Comparison of ENCODE assay signal across 7 mouse cellular contexts in the genomic region with DNA sequence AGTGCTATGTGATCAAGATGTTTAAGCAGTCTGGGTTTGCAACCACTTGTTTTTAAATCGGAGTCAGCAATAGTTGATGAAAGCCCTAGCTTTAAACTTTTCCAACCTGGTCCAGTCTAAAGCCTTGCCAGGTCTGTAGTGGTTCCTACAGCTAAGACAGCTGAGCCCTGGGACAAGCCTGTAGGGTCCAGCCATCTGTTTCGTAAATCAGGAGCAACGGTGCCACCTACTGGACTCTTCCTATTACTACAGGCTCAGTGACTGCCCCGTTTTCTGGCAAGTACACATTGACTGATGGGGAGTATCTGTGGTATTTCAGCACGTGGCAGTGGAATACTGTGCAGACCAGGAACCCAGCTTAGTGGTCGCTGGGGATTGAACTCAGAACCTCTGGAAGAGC. TPM values are rescaled to one million over a fixed set of nuclear protein-coding genes. Genes with fewer than 3 reads are reported as not detected.
A peak's percentile ranks its signal among the peaks of the same experiment; 100 is the strongest.
DNase-seq lines count a peak whose midpoint lies in the region; ATAC-seq lines count a peak whose summit lies in the region.

No protein-coding gene starts in this region.

- H3K4me3 ChIP-seq in intestine, embryonic 15.5 days (replicated peaks) = no peak overlapping the region
- peak overlapping the region; percentile 8; the same call in 1 of the 2 replicates for H3K4me3 ChIP-seq in midbrain, embryonic 10.5 days

- H3K4me1 ChIP-seq in intestine, embryonic 15.5 days (replicated peaks) = peaks cover 12% of the 10 kb centered on the region
- H3K4me1 ChIP-seq in midbrain, embryonic 10.5 days = peaks cover 62% of the 10 kb centered on the region

- H3K36me3 ChIP-seq in intestine, embryonic 15.5 days = 0 out of 2 replicates have a peak, but pooled peaks cover 2% of the 10 kb centered on the region
- H3K36me3 ChIP-seq in midbrain, embryonic 10.5 days = no peaks in the 10 kb centered on the region

- H3K27ac ChIP-seq in intestine, embryonic 15.5 days = no peak overlapping the region
- H3K27ac ChIP-seq in midbrain, embryonic 10.5 days (replicated peaks) = peak overlapping the region; percentile 81

- ATAC-seq in intestine, embryonic 15.5 days = peak; percentile 67

- no peak overlapping the region for H3K4me2 ChIP-seq in intestine, embryonic 15.5 days (replicated peaks)

- no peaks in the 10 kb centered on the region for H3K9me3 ChIP-seq in intestine, embryonic 15.5 days
- no peaks in the 10 kb centered on the region for H3K9me3 ChIP-seq in midbrain, embryonic 10.5 days (replicated peaks)

- H3K9ac ChIP-seq in intestine, embryonic 15.5 days = no peak overlapping the region

- H3K27me3 ChIP-seq in intestine, embryonic 15.5 days (replicated peaks) = no peaks in the 10 kb centered on the region
- no peaks in the 10 kb centered on the region for H3K27me3 ChIP-seq in midbrain, embryonic 10.5 days (ENCODE audit: low read depth, poor library complexity, severe bottlenecking)

- WGBS in intestine, embryonic 15.5 days = 13% methylated on average over 6 of the region's 6 CpGs
- WGBS in midbrain, embryonic 10.5 days = 8% methylated on average over 6 of the region's 6 CpGs

- intact Hi-C loops in left cerebral cortex, postnatal 25 days (cut with DNase I) = loop anchor here (1.0 to 5.0 kb wide), 2 partner anchors 48 to 107 kb away; partner anchors contain the start of genes Cuedc2 and Sufu

- DNase-seq in adrenal gland, adult 8-10 months = peak; percentile 66
- peak; percentile 96 for DNase-seq in embryo, embryonic 10.5 days (ENCODE audit: low spot score)
- peak; percentile 71 for DNase-seq in gastrocnemius, postnatal 25 days
- DNase-seq in left cerebral cortex, postnatal 25 days (ENCODE audit: low spot score in 2 of 2) = peak; percentile 76 to 82
- DNase-seq in midbrain, embryonic 10.5 days (ENCODE audit: low spot score) = peak; percentile 82
- peak; percentile 87 for DNase-seq in skeletal muscle tissue, adult 2 months (ENCODE audit: low read depth, low spot score)

RNA-seq across cellular contexts. Expression of gene Sufu, which starts 47.5 kb away (rescaled TPM):
- total RNA-seq in adrenal gland, adult 8-10 months (2022) = 10 to 100 TPM; 21.6 to 37.0 (median 26.7) TPM
- 1 to 10 TPM; 6.0 to 6.1 TPM for total RNA-seq in gastrocnemius, postnatal 25 days (2021)
- polyA plus RNA-seq in intestine, embryonic 15.5 days (2015; fragmentation: Nextera tagmentation; extraction: Ambion mirVana) = 20.7 and 21.4 TPM in 2 replicates
- 10 to 100 TPM; 16.8 to 21.0 TPM for total RNA-seq in left cerebral cortex, postnatal 25 days (2021)
- 50.2 and 53.6 TPM in 2 replicates for polyA plus RNA-seq in midbrain, embryonic 10.5 days (2016; fragmentation: Nextera tagmentation; extraction: Ambion mirVana)

RNA-seq across cellular contexts. Expression of gene Actr1a, which starts 48.7 kb away (rescaled TPM):
- total RNA-seq in adrenal gland, adult 8-10 months (2022) = 100 to 1,000 TPM; 103 to 132 (median 122) TPM
- 10 to 100 TPM; 49.3 to 53.1 TPM for total RNA-seq in gastrocnemius, postnatal 25 days (2021)
- 114 and 118 TPM in 2 replicates for polyA plus RNA-seq in intestine, embryonic 15.5 days (2015; fragmentation: Nextera tagmentation; extraction: Ambion mirVana)
- 100 to 1,000 TPM; 187 to 190 TPM for total RNA-seq in left cerebral cortex, postnatal 25 days (2021)
- polyA plus RNA-seq in midbrain, embryonic 10.5 days (2016; fragmentation: Nextera tagmentation; extraction: Ambion mirVana) = 188 and 224 TPM in 2 replicates

RNA-seq across cellular contexts. Expression of gene Trim8, which starts 57.3 kb away (rescaled TPM):
- 10 to 100 TPM; 46.6 to 69.0 (median 59.4) TPM for total RNA-seq in adrenal gland, adult 8-10 months (2022)
- 10 to 100 TPM; 19.1 to 20.6 TPM for total RNA-seq in gastrocnemius, postnatal 25 days (2021)
- polyA plus RNA-seq in intestine, embryonic 15.5 days (2015; fragmentation: Nextera tagmentation; extraction: Ambion mirVana) = 16.4 and 17.3 TPM in 2 replicates
- total RNA-seq in left cerebral cortex, postnatal 25 days (2021) = 100 to 1,000 TPM; 114 to 116 TPM
- polyA plus RNA-seq in midbrain, embryonic 10.5 days (2016; fragmentation: Nextera tagmentation; extraction: Ambion mirVana) = 24.6 and 27.8 TPM in 2 replicates
